Mouse (Mus musculus): ENCODE measurements at regions not wholly inside any gene's neighbourhood (a gene's known extent, or its start where the extent isn't known, plus 50 kb on each side); places are given as distances from the start of the nearest gene placed in this dataset.

DNA sequence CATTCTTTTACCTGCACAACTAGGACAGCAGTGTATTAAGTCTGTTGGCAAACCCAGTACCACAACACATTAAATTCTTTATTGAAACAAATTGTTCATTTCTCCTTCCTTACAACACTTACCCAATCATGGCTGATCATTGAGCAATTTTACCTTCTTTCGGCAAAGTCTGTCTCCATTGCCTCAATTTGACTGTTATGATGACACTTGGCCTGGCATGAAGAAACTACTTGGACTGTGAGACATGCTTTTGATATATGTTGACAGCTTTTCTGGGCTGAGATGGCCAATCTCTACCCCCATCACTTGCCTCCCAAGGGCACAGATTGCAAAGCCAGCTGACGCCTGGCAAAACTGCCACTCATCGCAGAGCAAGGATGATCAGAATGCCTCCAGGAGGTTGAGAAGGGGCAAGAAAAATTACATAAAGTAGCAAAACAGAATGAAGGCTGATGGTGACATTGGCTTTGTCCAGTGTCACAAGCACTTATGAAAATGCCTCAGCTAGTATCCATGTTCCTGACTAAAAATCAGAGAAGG is 509.3 kb downstream of the Hs3st4 start:
- no peaks in the 10 kb centered on the region for H3K36me3 ChIP-seq (ENCODE audit: control insufficient read depth in 1 of 2, insufficient read depth in 2 of 2, low read length in 2 of 2)
- no peak for DNase-seq (ENCODE audit: low read depth, low spot score)
- no peaks in the 10 kb centered on the region for H3K4me1 ChIP-seq (ENCODE audit: control insufficient read depth in 1 of 2, insufficient read depth in 2 of 2, low read length in 2 of 2)
- H3K79me2 ChIP-seq (ENCODE audit: control insufficient read depth, insufficient read depth, low read length, poor library complexity) = no peaks in the 10 kb centered on the region
- H3K9me3 ChIP-seq (replicated peaks; ENCODE audit: insufficient read depth, low read length) = no peaks in the 10 kb centered on the region
- H3K9ac ChIP-seq (ENCODE audit: control insufficient read depth, low read depth, low read length, poor library complexity, severe bottlenecking) = no peak overlapping the region
- H3K27me3 ChIP-seq (ENCODE audit: control insufficient read depth in 1 of 2, insufficient read depth in 2 of 2, low read length in 2 of 2) = no peaks in the 10 kb centered on the region
- no peak overlapping the region for H3K4me3 ChIP-seq (ENCODE audit: control insufficient read depth in 1 of 2, insufficient read depth in 1 of 2, low read depth in 2 of 2, low read length in 2 of 2)
- TF ChIP-seq E2F4 (IDR thresholded peaks at IDR 0.05; ENCODE audit: borderline replicate concordance, low read depth, low read length) (no peak), CHD2 (IDR thresholded peaks at IDR 0.05; ENCODE audit: low read length) (no peak), SIN3A (IDR thresholded peaks at IDR 0.05; ENCODE audit: low read length) (no peak), USF1 (IDR thresholded peaks at IDR 0.05; ENCODE audit: low read depth, low read length) (no peak), TAL1 (IDR thresholded peaks at IDR 0.05; ENCODE audit: low read length) (no peak), NELFE (IDR thresholded peaks at IDR 0.05; ENCODE audit: low read depth, low read length) (no peak), ELF1 (IDR thresholded peaks at IDR 0.05; ENCODE audit: low read depth, low read length) (no peak), NRF1 (IDR thresholded peaks at IDR 0.05; ENCODE audit: insufficient read depth, low read depth, low read length, poor library complexity, severe bottlenecking) (no peak), ZNF384 (IDR thresholded peaks at IDR 0.05; ENCODE audit: low read depth, low read length) (no peak), HCFC1 (IDR thresholded peaks at IDR 0.05; ENCODE audit: low read depth, low read length) (no peak), RCOR1 (IDR thresholded peaks at IDR 0.05; ENCODE audit: low read depth, low read length) (no peak), TCF12 (IDR thresholded peaks at IDR 0.05; ENCODE audit: low read depth, low read length) (no peak)
- no peak overlapping the region for H3K27ac ChIP-seq (ENCODE audit: control insufficient read depth, low read depth, low read length)

- no peak overlapping the region for H3K9ac ChIP-seq (ENCODE audit: control insufficient read depth, low read depth, low read length, poor library complexity, severe bottlenecking)
- no peak overlapping the region for H3K4me3 ChIP-seq (ENCODE audit: control insufficient read depth in 1 of 2, insufficient read depth in 1 of 2, low read depth in 2 of 2, low read length in 2 of 2)
- H3K9me3 ChIP-seq (replicated peaks; ENCODE audit: insufficient read depth, low read length) = no peaks in the 10 kb centered on the region
- no peaks in the 10 kb centered on the region for H3K4me1 ChIP-seq (ENCODE audit: control insufficient read depth in 1 of 2, insufficient read depth in 2 of 2, low read length in 2 of 2)
- H3K27me3 ChIP-seq (ENCODE audit: control insufficient read depth in 1 of 2, insufficient read depth in 2 of 2, low read length in 2 of 2) = no peaks in the 10 kb centered on the region
- TF ChIP-seq MAZ (IDR thresholded peaks at IDR 0.05; ENCODE audit: low read depth, low read length) = no peak
- no peak for TF ChIP-seq ELF1 (IDR thresholded peaks at IDR 0.05; ENCODE audit: low read depth, low read length)
- TF ChIP-seq POLR2AphosphoS5 (IDR thresholded peaks at IDR 0.05; ENCODE audit: borderline replicate concordance, low read depth, low read length) = no peak
- TF ChIP-seq TCF12 (IDR thresholded peaks at IDR 0.05; ENCODE audit: low read depth, low read length) = no peak
- TF ChIP-seq POLR2AphosphoS2 (IDR thresholded peaks at IDR 0.05; ENCODE audit: low read length) = no peak
- TF ChIP-seq KAT2A (conservative IDR thresholded peaks at IDR 0.05; ENCODE audit: low read depth, low read length) = no peak
- no peak for TF ChIP-seq MAFK (IDR thresholded peaks at IDR 0.05; ENCODE audit: borderline replicate concordance, low read depth, low read length)
- TF ChIP-seq SMC3 (IDR thresholded peaks at IDR 0.05; ENCODE audit: low read depth, low read length) = no peak
- TF ChIP-seq POLR2A (IDR thresholded peaks at IDR 0.05; ENCODE audit: control insufficient read depth in 1 of 2, insufficient read depth in 1 of 2, low read depth in 1 of 2, low read length in 2 of 2, poor library complexity in 1 of 2) = no peak
- TF ChIP-seq EP300 (IDR thresholded peaks at IDR 0.05; ENCODE audit: low read depth in 1 of 2, low read length in 2 of 2) = no peak
- no peak for TF ChIP-seq E2F4 (IDR thresholded peaks at IDR 0.05; ENCODE audit: borderline replicate concordance, low read depth, low read length)
- no peak for TF ChIP-seq ETS1 (IDR thresholded peaks at IDR 0.05; ENCODE audit: low read depth, low read length)
- TF ChIP-seq MAX (IDR thresholded peaks at IDR 0.05; ENCODE audit: low read length) = no peak
- TF ChIP-seq USF1 (IDR thresholded peaks at IDR 0.05; ENCODE audit: low read depth, low read length) = no peak
- no peak for TF ChIP-seq GABPA (IDR thresholded peaks at IDR 0.05; ENCODE audit: low read depth, low read length)
- TF ChIP-seq CHD1 (IDR thresholded peaks at IDR 0.05; ENCODE audit: low read depth, low read length) = no peak
- H3K36me3 ChIP-seq (ENCODE audit: control insufficient read depth in 1 of 2, insufficient read depth in 2 of 2, low read length in 2 of 2) = no peaks in the 10 kb centered on the region
- no peaks in the 10 kb centered on the region for H3K79me2 ChIP-seq (ENCODE audit: control insufficient read depth, insufficient read depth, low read length, poor library complexity)
- no peak for DNase-seq (ENCODE audit: low read depth, low spot score)
- H3K27ac ChIP-seq (ENCODE audit: control insufficient read depth, low read depth, low read length) = no peak overlapping the region
Observed at GRCm38 (mm10) chr7:124500636-124501035, 518.0 kb downstream of the Hs3st4 start.

Data from MEL (cell line).